Mouse (Mus musculus) urinary bladder, postnatal 36 days (tissue): ENCODE measurements around the gene 1700013F07Rik.
"Not testable (repeated sequence)": the region's sequence is repeated elsewhere in the genome, so short reads cannot be mapped to it uniquely, and the experiment has no call there.

Experiments used
- DNase-seq, 2 experiments: peaks; one replicate each; pipeline ENCODE4 v3.0.0; 2022; ENCODE audit warnings: low spot score in 2 of 2, mixed read lengths in 1 of 2

1700013F07Rik gene

DNA sequence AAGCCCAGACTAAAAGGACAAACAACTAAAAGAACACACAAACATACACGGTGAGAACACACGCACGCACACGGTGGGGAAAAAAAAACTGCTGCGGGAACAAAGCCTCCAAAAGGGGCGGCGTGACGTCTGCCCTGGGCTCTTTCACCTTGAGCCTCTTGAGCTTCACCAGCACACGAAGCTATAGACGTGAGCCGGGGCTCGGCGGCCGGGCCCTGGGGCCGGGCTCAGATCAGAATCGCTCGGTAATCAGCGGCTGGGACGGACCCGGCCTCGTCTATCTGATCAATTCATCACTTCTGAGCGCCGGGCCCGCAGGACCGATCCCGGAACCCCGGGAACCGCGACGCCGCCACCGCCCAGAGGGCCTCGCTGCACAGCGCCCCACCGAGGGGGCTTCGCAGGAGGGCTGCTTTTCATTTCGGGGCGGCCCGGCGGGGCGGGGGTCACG is 20.2 kb downstream of the 1700013F07Rik start:
- DNase-seq = no peak

DNA sequence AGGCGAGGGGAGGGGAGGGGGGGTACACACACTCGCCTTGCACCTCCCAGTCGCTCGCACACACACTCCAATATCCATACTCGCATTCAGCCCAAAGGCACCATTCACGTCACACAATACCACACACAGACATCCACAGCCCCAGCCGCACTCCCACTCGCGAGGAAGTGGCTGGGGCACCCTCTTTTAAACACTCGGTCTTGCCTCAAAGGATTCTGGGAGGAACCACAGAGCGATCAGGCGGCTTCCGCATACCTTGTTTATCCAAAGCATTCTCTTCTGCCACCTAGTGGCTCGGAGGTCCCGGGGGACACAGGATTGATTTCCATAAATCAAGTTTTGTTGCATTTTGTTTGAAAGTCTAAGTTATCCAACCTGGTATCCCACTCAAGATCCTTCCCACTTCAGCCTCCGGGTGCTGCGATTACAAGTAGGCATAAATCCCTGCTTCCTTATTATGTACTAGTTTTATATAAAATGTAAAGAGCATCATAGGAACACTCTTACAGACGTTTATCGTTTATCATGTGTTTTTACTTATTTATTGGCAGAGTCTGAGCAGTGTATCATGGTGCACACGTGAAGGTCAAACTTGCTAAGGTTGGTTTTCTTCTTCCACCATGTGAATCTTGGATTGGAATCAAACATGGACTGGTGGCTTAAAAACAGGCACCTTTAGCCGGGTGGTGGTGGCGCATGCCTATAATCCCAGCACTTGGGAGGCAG is 20.8 kb downstream of the 1700013F07Rik start:
- peak; percentile 87 to 91 for DNase-seq

DNA sequence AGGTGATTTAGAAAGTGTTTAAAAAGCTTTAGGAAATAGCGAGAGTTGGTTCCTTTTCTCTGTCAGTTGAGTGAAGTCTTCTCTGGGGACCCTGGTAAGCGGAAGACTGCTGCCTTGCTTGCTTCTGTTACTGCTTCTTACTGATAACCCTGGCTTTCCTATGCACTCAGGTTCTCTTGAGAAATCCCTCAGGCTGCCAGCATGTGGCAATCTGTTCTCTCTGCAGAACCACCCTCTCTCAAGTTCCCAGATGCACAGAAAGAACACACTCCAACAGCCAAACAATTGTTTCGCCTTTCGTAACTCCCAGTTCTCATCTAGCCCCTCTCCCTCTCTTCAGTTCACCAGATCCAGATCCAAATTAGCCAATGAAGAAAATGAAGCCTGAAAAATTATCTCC is 23.9 kb downstream of the 1700013F07Rik start:
- DNase-seq = no peak

DNA sequence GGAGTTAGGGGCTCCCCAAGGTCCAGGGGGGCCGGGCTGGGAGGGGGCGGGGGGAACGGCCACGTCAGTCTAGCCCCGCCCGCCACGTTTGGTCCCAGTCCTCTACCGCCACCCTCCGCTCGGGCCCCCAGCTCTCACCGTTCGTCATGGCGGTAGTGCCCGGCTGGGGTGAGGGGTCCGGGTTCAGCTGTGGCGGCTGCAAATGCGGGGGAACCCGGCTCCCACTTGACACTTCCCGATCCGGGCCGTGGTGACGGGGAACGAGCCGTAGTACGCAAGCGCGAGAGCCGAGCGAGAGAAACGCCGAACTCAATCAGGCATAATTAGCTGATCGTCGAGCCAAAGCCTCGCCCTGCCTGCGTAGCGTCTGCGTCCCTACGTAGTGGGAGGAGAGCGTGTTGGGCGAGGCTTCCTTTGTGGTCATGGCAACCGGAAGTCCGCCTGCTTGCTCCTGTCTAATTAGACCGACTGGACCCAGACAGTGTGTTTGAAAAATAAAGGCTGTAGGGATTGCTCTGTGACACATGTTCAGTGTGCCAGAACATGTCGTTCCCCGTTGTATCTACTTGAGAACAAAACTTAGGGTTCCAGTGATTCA is 28.3 kb downstream of the 1700013F07Rik start, which contains the start of gene Tmem167b:
Gene Tmem167b (minus strand): TSS at position 334 of the 598 bp plus-strand sequence.
- DNase-seq = peak; percentile 96 to 97

- DNase-seq = peak in 1 of 2 experiments; percentile 15
Measured at GRCm38 (mm10) chr3:108562777-108563271, 28.9 kb downstream of the 1700013F07Rik start.

GRCm38 (mm10) chr3:108563309-108563708 is 29.4 kb downstream of the 1700013F07Rik start:
- peak; percentile 68 to 80 for DNase-seq

GRCm38 (mm10) chr3:108567990-108568877 is 34.3 kb downstream of the 1700013F07Rik start:
- no peak for DNase-seq

DNA sequence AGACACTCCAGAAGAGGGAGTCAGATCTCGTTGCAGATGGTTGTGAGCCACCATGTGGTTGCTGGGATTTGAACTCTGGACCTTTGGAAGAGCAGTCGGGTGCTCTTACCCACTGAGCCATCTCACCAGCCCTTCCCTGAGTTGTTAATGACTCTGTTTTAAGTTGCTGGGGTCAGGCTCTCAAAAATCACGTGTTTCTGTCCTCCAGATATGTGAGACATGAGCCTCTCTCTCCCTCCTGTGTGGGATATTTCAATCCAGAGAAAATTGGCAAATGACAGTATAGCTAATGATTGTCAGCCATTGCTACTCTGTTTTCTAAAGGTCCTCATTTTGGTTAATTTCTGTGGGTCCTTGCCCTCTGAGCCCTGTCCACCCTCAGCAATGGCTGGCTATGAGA is 35.7 kb downstream of the 1700013F07Rik start:
- not testable (repeated sequence) for DNase-seq

- no peak for DNase-seq
Measured at GRCm38 (mm10) chr3:108570813-108571212, 36.9 kb downstream of the 1700013F07Rik start.

GRCm38 (mm10) chr3:108571443-108572294 is 37.7 kb downstream of the 1700013F07Rik start, which contains the start of gene Taf13:
TSS of gene Taf13 (plus strand) at chr3:108571698.
- DNase-seq = peak; percentile 95 to 96

GRCm38 (mm10) chr3:108572309-108573010 is 38.5 kb downstream of the 1700013F07Rik start:
- DNase-seq = no peak

GRCm38 (mm10) chr3:108574018-108574417 is 40.1 kb downstream of the 1700013F07Rik start:
- DNase-seq = no peak

DNA sequence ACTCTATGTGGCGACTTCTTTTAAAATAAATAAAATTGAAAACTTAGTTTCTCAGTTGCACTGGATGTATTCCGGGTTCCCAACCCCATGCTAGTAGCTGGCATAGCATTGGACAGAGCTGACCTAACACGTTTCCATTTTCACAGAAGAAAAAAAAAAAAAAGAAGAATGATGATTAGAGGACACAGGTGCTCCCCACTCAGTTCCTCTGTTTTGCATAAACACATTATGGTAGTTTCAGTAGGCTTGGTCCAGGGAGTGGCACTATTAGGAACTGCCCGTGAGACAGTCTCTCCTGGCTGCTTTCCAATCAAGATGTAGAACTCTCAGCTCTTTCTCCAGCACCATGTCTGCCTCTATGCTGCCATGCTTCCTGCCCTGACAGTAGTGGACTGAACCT is 50.6 kb downstream of the 1700013F07Rik start:
- DNase-seq = no peak

DNA sequence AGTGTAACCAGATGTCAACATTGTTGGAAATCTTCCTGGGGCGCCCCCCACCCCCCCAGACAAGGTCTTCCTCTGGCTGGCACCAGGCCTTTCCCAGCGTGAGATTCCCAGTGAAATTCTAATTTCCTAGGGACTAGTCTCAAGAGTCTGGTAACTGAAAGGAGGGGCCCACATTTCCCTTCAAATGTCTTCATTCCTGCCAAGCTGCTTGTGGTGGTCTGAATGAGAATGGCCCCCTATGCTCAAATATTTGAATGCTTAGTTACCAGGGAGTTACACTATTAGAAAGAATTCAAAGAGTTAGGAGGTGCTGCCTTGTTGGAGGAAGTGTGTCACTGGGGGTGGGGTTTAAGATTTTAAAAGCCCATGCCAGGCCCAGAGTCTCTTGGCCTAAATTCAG is 54.5 kb downstream of the 1700013F07Rik start:
- no peak for DNase-seq

GRCm38 (mm10) chr3:108590786-108591529 is 57.0 kb downstream of the 1700013F07Rik start, which contains the start of gene Wdr47:
TSS of gene Wdr47 (plus strand) at chr3:108591279.
- DNase-seq = peak; percentile 91 to 96

- DNase-seq = no peak
Measured at GRCm38 (mm10) chr3:108591530-108592522, 57.9 kb downstream of the 1700013F07Rik start.
